Mouse (Mus musculus): Measurements from ENCODE around the gene Wrap53.
"Not testable (repeated sequence)": the region's sequence is repeated elsewhere in the genome, so short reads cannot be mapped to it uniquely, and the experiment has no call there.

The Wrap53 gene

GRCm38 (mm10) chr11:69532480-69533150 is 47.4 kb downstream of the Wrap53 start:
- no peak for DNase-seq (ENCODE audit: low spot score)

GRCm38 (mm10) chr11:69530755-69531154 is 49.3 kb downstream of the Wrap53 start:
- not testable (repeated sequence) for DNase-seq (ENCODE audit: low spot score)

- DNase-seq (ENCODE audit: low spot score) = not testable (repeated sequence)
These were observed 49.8 kb downstream of the Wrap53 start for GRCm38 (mm10) chr11:69530281-69530680.

- DNase-seq (ENCODE audit: low spot score) = no peak
These were observed 52.0 kb downstream of the Wrap53 start for GRCm38 (mm10) chr11:69528031-69528390.

- DNase-seq (ENCODE audit: low spot score) = no peak
These were observed 52.7 kb downstream of the Wrap53 start for GRCm38 (mm10) chr11:69527098-69528030.

- DNase-seq (ENCODE audit: low spot score) = no peak
These were observed 53.4 kb downstream of the Wrap53 start for GRCm38 (mm10) chr11:69526631-69527030.

- no peak for DNase-seq (ENCODE audit: low spot score)
These were observed 54.4 kb downstream of the Wrap53 start for GRCm38 (mm10) chr11:69525661-69526060.

- no peak for DNase-seq (ENCODE audit: low spot score)
These were observed 56.4 kb downstream of the Wrap53 start for GRCm38 (mm10) chr11:69523651-69524050.

- no peak for DNase-seq (ENCODE audit: low spot score)
These were observed 58.4 kb downstream of the Wrap53 start for GRCm38 (mm10) chr11:69521526-69522149.

GRCm38 (mm10) chr11:69519976-69520375 is 60.1 kb downstream of the Wrap53 start:
- no peak for DNase-seq (ENCODE audit: low spot score)

- no peak for DNase-seq (ENCODE audit: low spot score)
These were observed 63.4 kb downstream of the Wrap53 start for GRCm38 (mm10) chr11:69516661-69517060.

- no peak for DNase-seq (ENCODE audit: low spot score)
These were observed 63.9 kb downstream of the Wrap53 start for GRCm38 (mm10) chr11:69516151-69516640.

- DNase-seq (ENCODE audit: low spot score) = no peak
These were observed 66.2 kb downstream of the Wrap53 start for GRCm38 (mm10) chr11:69513840-69514239.
